Mouse (Mus musculus) limb, embryonic 14.5 days (tissue): ENCODE data around the gene Rac2. TPM values are rescaled to one million over a fixed set of nuclear protein-coding genes. Genes with fewer than 3 reads are reported as not detected.

Experiments
- ATAC-seq: fragments of 200-750 bp; cut with Nextera tagmentation; 2 replicates; pipeline ENCODE4 v1.8.0; 2017; ENCODE audit warnings: low read depth, moderate number of reproducible peaks, moderate TSS enrichment; ENCODE audit not compliant: low FRiP score
- DNase-seq: peaks from one replicate; pipeline ENCODE4 v3.0.0-alpha.2; 2015; ENCODE audit warnings: low spot score
- H3K27ac ChIP-seq: fragments of 300-500 bp; sonication (generic); replicated peaks from 2 replicates; pipeline ENCODE4 v1.5.1; 2014; ENCODE audit warnings: low read depth, mild to moderate bottlenecking, low read length, moderate library complexity, mixed read lengths
- H3K27me3 ChIP-seq: fragments of 300-500 bp; sonication (generic); 2 replicates; pipeline ENCODE4 v1.6.1; 2014; ENCODE audit warnings: low read length, mixed read lengths; ENCODE audit not compliant: control insufficient read depth, insufficient read depth
- H3K36me3 ChIP-seq: fragments of 300-500 bp; sonication (generic); 2 replicates; pipeline ENCODE4 v1.6.1; 2014; ENCODE audit warnings: mild to moderate bottlenecking, low read length, moderate library complexity, mixed read lengths; ENCODE audit not compliant: control insufficient read depth, insufficient read depth
- H3K4me1 ChIP-seq: fragments of 300-500 bp; sonication (generic); 2 replicates; pipeline ENCODE4 v1.6.1; 2014; ENCODE audit warnings: antibody characterized with exemption, low read length, mixed read lengths; ENCODE audit not compliant: control insufficient read depth, insufficient read depth
- H3K4me2 ChIP-seq: fragments of 300-500 bp; sonication (generic); replicated peaks from 2 replicates; pipeline ENCODE4 v1.6.1; 2014; ENCODE audit warnings: low read depth, mild to moderate bottlenecking, low read length, moderate library complexity; ENCODE audit not compliant: severe bottlenecking
- H3K4me3 ChIP-seq: fragments of 300-500 bp; sonication (generic); replicated peaks from 2 replicates; pipeline ENCODE4 v1.5.1; 2014; ENCODE audit warnings: low read length
- H3K9ac ChIP-seq: fragments of 300-500 bp; sonication (generic); 2 replicates; pipeline ENCODE4 v1.6.1; 2014; ENCODE audit warnings: mild to moderate bottlenecking, low read depth, low read length, moderate library complexity; ENCODE audit not compliant: severe bottlenecking
- H3K9me3 ChIP-seq: fragments of 300-500 bp; sonication (generic); 2 replicates; pipeline ENCODE4 v1.6.1; 2016; ENCODE audit warnings: low read length; ENCODE audit not compliant: control insufficient read depth
- POLR2A ChIP-seq: fragments of 200-500 bp; IDR thresholded peaks from 2 replicates; pipeline ENCODE4 v1.8.0; 2012; ENCODE audit warnings: inconsistent platforms, mild to moderate bottlenecking, moderate library complexity, borderline replicate concordance; ENCODE audit not compliant: insufficient read depth, insufficient read length; ENCODE audit errors: extremely low read depth
- WGBS: fragments of 180-500 bp; shearing (Covaris S2); extraction: QIAGEN DNeasy Blood & Tissue Kit; methylation state at CpG from one replicate; pipeline ENCODE4 v1.1.7; 2014; 5-methylcytosine and 5-hydroxymethylcytosine counted together
- polyA plus RNA-seq, 2 experiments: library from polyadenylated mRNA; depleted of rRNA in 1 of 2; stranded (reverse) in 1 of 2; unstranded in 1 of 2; fragments of >200 nt; fragmentation: Nextera tagmentation in 1 of 2; extraction: Ambion mirVana in 1 of 2; gene quantifications; 2 replicates each; pipeline versions ENCODE4 v1.2.1 to v1.2.3; 2012 to 2014

Gene Rac2
- polyA plus RNA-seq, 2 experiments = 21.9 to 34.2 TPM

- no peak overlapping the region for H3K9ac ChIP-seq
- no peak overlapping the region for H3K4me2 ChIP-seq
- no peaks in the 10 kb centered on the region for H3K36me3 ChIP-seq
- H3K4me1 ChIP-seq = peaks cover 18% of the 10 kb centered on the region
- no peaks in the 10 kb centered on the region for H3K9me3 ChIP-seq
- DNase-seq (no peak), ATAC-seq (no peak)
- H3K27me3 ChIP-seq = no peaks in the 10 kb centered on the region
- no peak overlapping the region for H3K4me3 ChIP-seq
- TF ChIP-seq POLR2A = no peak
- no peak overlapping the region for H3K27ac ChIP-seq
- 47% methylated on average over 7 of the region's 7 CpGs for WGBS
Observed at GRCm38 (mm10) chr15:78518221-78518620, 54.4 kb downstream of the Rac2 start.

- Histone ChIP-seq H3K4me3 (no peak overlapping the region), H3K4me2 (no peak overlapping the region), H3K9me3 (no peaks in the 10 kb centered on the region), H3K9ac (no peak overlapping the region), H3K36me3 (no peaks in the 10 kb centered on the region), H3K27me3 (no peaks in the 10 kb centered on the region), H3K27ac (no peak overlapping the region), H3K4me1 (peaks cover 18% of the 10 kb centered on the region)
- DNase-seq (no peak), ATAC-seq (no peak)
- TF ChIP-seq POLR2A = no peak
- 71% methylated on average over 6 of the region's 6 CpGs for WGBS
Observed at GRCm38 (mm10) chr15:78515759-78516158, 56.8 kb downstream of the Rac2 start.

GRCm38 (mm10) chr15:78514393-78515146 lies 58.0 kb downstream of the Rac2 start:
- WGBS = 18% methylated on average over 7 of the region's 7 CpGs

GRCm38 (mm10) chr15:78513019-78513418 lies 59.6 kb downstream of the Rac2 start:
- no peak overlapping the region for H3K4me3 ChIP-seq
- no peak for ATAC-seq
- H3K27me3 ChIP-seq = no peaks in the 10 kb centered on the region
- H3K9me3 ChIP-seq = no peaks in the 10 kb centered on the region
- no peak for DNase-seq
- H3K27ac ChIP-seq = no peak overlapping the region
- no peak overlapping the region for H3K4me2 ChIP-seq
- 87% methylated on average over 14 of the region's 14 CpGs for WGBS
- no peaks in the 10 kb centered on the region for H3K36me3 ChIP-seq
- TF ChIP-seq POLR2A = no peak
- no peak overlapping the region for H3K9ac ChIP-seq
- peaks cover 22% of the 10 kb centered on the region for H3K4me1 ChIP-seq

More at GRCm38 (mm10) chr15:78514393-78515146, 58.0 kb downstream of the Rac2 start:
- peak; percentile 28; the same call in 1 of the 2 replicates for ATAC-seq
- H3K9ac ChIP-seq = 0 out of 2 replicates have a peak overlapping the region, but pooled peaks have one; percentile 1
- H3K36me3 ChIP-seq = no peaks in the 10 kb centered on the region
- H3K4me3 ChIP-seq = no peak overlapping the region
- no peak overlapping the region for H3K4me2 ChIP-seq
- TF ChIP-seq POLR2A = no peak
- no peaks in the 10 kb centered on the region for H3K9me3 ChIP-seq
- peak; percentile 85 for DNase-seq
- H3K27me3 ChIP-seq = no peaks in the 10 kb centered on the region
- 0 out of 2 replicates have a peak overlapping the region, but pooled peaks have one; percentile 1 for H3K27ac ChIP-seq
- peaks cover 26% of the 10 kb centered on the region for H3K4me1 ChIP-seq

GRCm38 (mm10) chr15:78511951-78512350 lies 60.6 kb downstream of the Rac2 start:
- peaks cover 22% of the 10 kb centered on the region for H3K4me1 ChIP-seq
- no peak overlapping the region for H3K4me3 ChIP-seq
- DNase-seq (no peak), ATAC-seq (no peak)
- no peaks in the 10 kb centered on the region for H3K9me3 ChIP-seq
- no peaks in the 10 kb centered on the region for H3K36me3 ChIP-seq
- no peak for TF ChIP-seq POLR2A
- WGBS = 75% methylated on average over 7 of the region's 7 CpGs
- H3K27ac ChIP-seq = no peak overlapping the region
- no peak overlapping the region for H3K4me2 ChIP-seq
- H3K9ac ChIP-seq = no peak overlapping the region
- H3K27me3 ChIP-seq = no peaks in the 10 kb centered on the region
